Mouse (Mus musculus) spleen, adult 2 months (tissue): ENCODE measurements at regions not wholly inside any gene's neighbourhood (a gene's known extent, or its start where the extent isn't known, plus 50 kb on each side); places are given as distances from the start of the nearest gene placed in this dataset.

Experiments used
- DNase-seq, 2 experiments: peaks; one replicate each; pipeline versions ENCODE4 v3.0.0 to v3.0.0-alpha.2; 2012 to 2021; ENCODE audit warnings: low spot score in 2 of 2, low read depth in 1 of 2
- H3K27ac ChIP-seq: fragments of 200-500 bp; 2 replicates; pipeline ENCODE4 v1.5.1; 2012; ENCODE audit warnings: low read length, inconsistent platforms; ENCODE audit not compliant: insufficient read depth
- H3K27me3 ChIP-seq: fragments of 200-500 bp; 2 replicates; pipeline ENCODE4 v1.6.1; 2012; ENCODE audit warnings: mild to moderate bottlenecking, moderate library complexity, low read length, inconsistent platforms; ENCODE audit not compliant: control insufficient read depth, insufficient read depth
- H3K36me3 ChIP-seq: fragments of 200-500 bp; 2 replicates; pipeline ENCODE4 v1.6.1; 2012; ENCODE audit warnings: mild to moderate bottlenecking, low read length, inconsistent platforms; ENCODE audit not compliant: control insufficient read depth, insufficient read depth
- H3K4me1 ChIP-seq: fragments of 200-500 bp; 2 replicates; pipeline ENCODE4 v1.6.1; 2011; ENCODE audit warnings: inconsistent platforms; ENCODE audit not compliant: control insufficient read depth, insufficient read depth, insufficient read length
- H3K4me3 ChIP-seq: fragments of 200-500 bp; 2 replicates; pipeline ENCODE4 v1.5.1; 2011; ENCODE audit warnings: mild to moderate bottlenecking, inconsistent platforms; ENCODE audit not compliant: insufficient read depth, insufficient read length; ENCODE audit errors: extremely low read depth
- CTCF ChIP-seq: fragments of 200-500 bp; IDR thresholded peaks from 2 replicates; pipeline ENCODE4 v1.5.1; 2011; ENCODE audit warnings: mild to moderate bottlenecking, inconsistent platforms; ENCODE audit not compliant: insufficient read depth, insufficient read length, insufficient replicate concordance; ENCODE audit errors: extremely low read depth
- POLR2A ChIP-seq: fragments of 200-500 bp; IDR thresholded peaks from 2 replicates; pipeline ENCODE4 v1.6.1; 2011; ENCODE audit warnings: low read depth, low read length, inconsistent platforms
- WGBS: fragments of 180-500 bp; shearing (Covaris S2); methylation state at CpG from one replicate; pipeline ENCODE4 v1.1.7; 2018; 5-methylcytosine and 5-hydroxymethylcytosine counted together

- Histone ChIP-seq H3K27me3 (no peaks in the 10 kb centered on the region), H3K27ac (no peak overlapping the region), H3K4me1 (no peaks in the 10 kb centered on the region), H3K4me3 (no peak overlapping the region), H3K36me3 (no peaks in the 10 kb centered on the region)
- TF ChIP-seq CTCF (no peak), POLR2A (no peak)
- DNase-seq, result no peak
- WGBS, result 45% methylated on average over 11 of the region's 11 CpGs
These were observed 202.2 kb upstream of the Sfswap start for GRCm38 (mm10) chr5:129298646-129299455.

GRCm38 (mm10) chr5:129299456-129299765 lies 201.6 kb upstream of the Sfswap start:
- Histone ChIP-seq H3K4me1 (no peaks in the 10 kb centered on the region), H3K4me3 (no peak overlapping the region), H3K27me3 (no peaks in the 10 kb centered on the region), H3K27ac (no peak overlapping the region), H3K36me3 (no peaks in the 10 kb centered on the region)
- no peak for TF ChIP-seq CTCF
- no peak for TF ChIP-seq POLR2A
- whole genome bisulfite sequencing, result 79% methylated on average over 2 of the region's 2 CpGs
- DNase-seq, result no peak

GRCm38 (mm10) chr5:129300423-129300822 lies 200.6 kb upstream of the Sfswap start:
- WGBS, result 88% methylated on average over 6 of the region's 6 CpGs
- no peak for DNase-seq

DNA sequence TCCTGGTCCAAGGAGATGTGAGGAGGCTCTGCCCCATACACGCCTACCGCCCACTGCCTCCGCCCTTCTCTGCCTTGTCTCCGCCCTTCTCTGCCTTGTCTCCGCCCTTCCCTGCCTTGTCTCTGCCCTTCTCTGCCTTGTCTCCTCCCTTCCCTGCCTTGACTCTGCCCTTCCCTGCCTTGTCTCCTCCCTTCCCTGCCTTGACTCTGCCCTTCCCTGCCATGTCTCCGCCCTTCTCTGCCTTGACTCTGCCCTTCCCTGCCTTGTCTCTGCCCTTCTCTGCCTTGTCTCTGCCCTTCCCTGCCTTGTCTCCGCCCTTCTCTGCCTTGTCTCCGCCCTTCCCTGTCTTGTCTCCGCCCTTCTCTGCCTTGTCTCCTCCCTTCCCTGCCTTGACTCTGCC lies 185.4 kb upstream of the Sfswap start:
- Histone ChIP-seq H3K4me3 (no peak overlapping the region), H3K27ac (no peak overlapping the region), H3K27me3 (no peaks in the 10 kb centered on the region), H3K4me1 (no peaks in the 10 kb centered on the region), H3K36me3 (no peaks in the 10 kb centered on the region)
- WGBS, result 66% methylated on average over 9 of the region's 9 CpGs
- no peak for DNase-seq
- TF ChIP-seq POLR2A (no peak), CTCF (no peak)

More at GRCm38 (mm10) chr5:129300423-129300822, 200.6 kb upstream of the Sfswap start:
- Histone ChIP-seq H3K36me3 (no peaks in the 10 kb centered on the region), H3K4me3 (no peak overlapping the region), H3K27me3 (no peaks in the 10 kb centered on the region), H3K4me1 (no peaks in the 10 kb centered on the region), H3K27ac (no peak overlapping the region)
- TF ChIP-seq POLR2A (no peak), CTCF (no peak)

- H3K4me3 ChIP-seq, result no peak overlapping the region
- H3K27ac ChIP-seq, result no peak overlapping the region
- H3K4me1 ChIP-seq, result no peaks in the 10 kb centered on the region
- TF ChIP-seq POLR2A, result no peak
- no peak for TF ChIP-seq CTCF
- no peaks in the 10 kb centered on the region for H3K27me3 ChIP-seq
- no peaks in the 10 kb centered on the region for H3K36me3 ChIP-seq
- no peak for DNase-seq
- WGBS, result 26% methylated on average over 11 of the region's 11 CpGs
These were observed 169.9 kb upstream of the Sfswap start for GRCm38 (mm10) chr5:129331094-129331523.

- no peak for TF ChIP-seq POLR2A
- no peak for TF ChIP-seq CTCF
- no peaks in the 10 kb centered on the region for H3K27me3 ChIP-seq
- H3K27ac ChIP-seq, result no peak overlapping the region
- H3K4me3 ChIP-seq, result no peak overlapping the region
- no peaks in the 10 kb centered on the region for H3K36me3 ChIP-seq
- 90% methylated on average over 3 of the region's 3 CpGs for WGBS
- no peaks in the 10 kb centered on the region for H3K4me1 ChIP-seq
- DNase-seq, result no peak
These were observed 169.0 kb upstream of the Sfswap start for GRCm38 (mm10) chr5:129332014-129332413.

DNA sequence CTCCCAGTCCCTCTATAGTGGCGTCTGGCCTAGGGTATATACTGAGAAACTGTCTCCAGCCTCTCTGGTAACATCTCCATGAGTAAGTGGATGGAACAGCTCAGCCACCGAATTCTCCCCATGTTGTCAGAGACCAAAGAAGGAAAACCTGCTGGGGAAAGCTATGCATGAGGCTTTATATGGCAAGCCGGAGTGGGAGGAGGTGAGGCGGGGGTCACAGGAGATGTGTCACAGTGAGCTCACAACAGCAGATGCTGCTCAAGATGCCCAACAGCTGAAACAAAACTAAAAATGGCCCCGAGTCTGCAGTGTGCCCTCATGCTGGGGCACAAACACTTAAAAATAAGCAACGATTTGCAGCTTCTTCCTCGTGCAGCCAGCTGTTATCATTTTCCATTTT lies 162.5 kb upstream of the Sfswap start:
- H3K27me3 ChIP-seq, result no peaks in the 10 kb centered on the region
- no peak for TF ChIP-seq POLR2A
- no peak for TF ChIP-seq CTCF
- no peaks in the 10 kb centered on the region for H3K4me1 ChIP-seq
- H3K36me3 ChIP-seq, result no peaks in the 10 kb centered on the region
- WGBS, result 86% methylated on average over 7 of the region's 7 CpGs
- no peak for DNase-seq
- no peak overlapping the region for H3K27ac ChIP-seq
- H3K4me3 ChIP-seq, result no peak overlapping the region
